Mouse (Mus musculus): ENCODE measurements around the gene Rpusd1.

- TF ChIP-seq GATA1 (IDR thresholded peaks at IDR 0.05; ENCODE audit: low read length) (no peak), TAL1 (IDR thresholded peaks at IDR 0.05; ENCODE audit: low read length) (no peak)
These were observed 4.6 kb downstream of the Rpusd1 start for GRCm38 (mm10) chr17:25732082-25732481.

All from erythroblast, embryonic 14.5 days (primary cell).